Mouse (Mus musculus): ENCODE measurements around the gene Zfp369.
"Not testable (repeated sequence)": the region's sequence is repeated elsewhere in the genome, so short reads cannot be mapped to it uniquely, and the experiment has no call there.

DNA sequence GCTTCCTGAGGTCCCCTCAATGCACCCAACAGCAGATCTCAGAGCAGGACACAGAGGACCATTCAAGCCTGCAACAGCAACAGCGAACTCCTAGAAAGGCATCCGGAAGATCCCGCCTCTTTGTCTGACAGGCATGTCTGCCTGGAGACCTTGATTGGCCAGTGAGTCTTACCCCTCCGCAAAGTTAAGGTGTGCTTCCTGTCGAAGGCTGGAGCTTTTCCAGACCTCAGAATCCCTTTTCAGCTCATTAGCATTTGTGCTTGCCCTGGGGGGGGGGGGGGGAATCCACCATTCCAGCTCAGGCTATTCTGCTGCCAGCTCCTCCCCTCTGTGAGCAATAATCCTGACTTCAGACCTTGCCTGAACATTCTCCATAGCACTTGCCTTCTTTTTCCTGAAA, 69.9 kb downstream of the Zfp369 start:
- not testable (repeated sequence) for TF ChIP-seq CTCF (IDR thresholded peaks at IDR 0.05); POLR2A (IDR thresholded peaks at IDR 0.05; ENCODE audit: insufficient read depth, low read depth, low read length); EP300 (IDR thresholded peaks at IDR 0.05; ENCODE audit: insufficient read depth, low read depth, low read length)
